11 mouse cellular contexts compared by ENCODE assay signal in genomic region chr5:114575986-114576605, GRCm38 (mm10). TPM values are rescaled to one million over a fixed set of nuclear protein-coding genes. Genes with fewer than 3 reads are reported as not detected.
DNase-seq lines count a peak whose midpoint lies in the region; ATAC-seq and TF ChIP-seq lines count a peak whose summit lies in the region.
"Had no signal": no experiment of that assay in that cellular context is flagged by ENCODE, and none has a peak within 500 bp of the region (broad histone marks: within the 10 kb centered on the region; RNA-seq: fewer than 3 reads in every experiment).

No protein-coding gene starts in this region.

- no peaks in the 10 kb centered on the region for H3K36me3 ChIP-seq in kidney, embryonic 15.5 days
- H3K36me3 ChIP-seq in hindbrain, embryonic 13.5 days: no peaks in the 10 kb centered on the region
- H3K36me3 ChIP-seq in midbrain, postnatal 0 days (ENCODE audit: insufficient read depth, low read length): 0 out of 2 replicates have a peak, but pooled peaks cover 3% of the 10 kb centered on the region
- H3K36me3 ChIP-seq in liver, postnatal 0 days (replicated peaks; ENCODE audit: insufficient read depth, low read length): no peaks in the 10 kb centered on the region
- H3K36me3 ChIP-seq: limb, embryonic 15.5 days had no signal

- WGBS in kidney, embryonic 15.5 days: 79% methylated on average over 16 of the region's 16 CpGs
- WGBS in hindbrain, embryonic 13.5 days: 68% methylated on average over 16 of the region's 16 CpGs
- WGBS in midbrain, postnatal 0 days: 87% methylated on average over 16 of the region's 16 CpGs
- 88% methylated on average over 16 of the region's 16 CpGs for WGBS in liver, postnatal 0 days (ENCODE audit: insufficient replicate concordance)

- H3K9ac ChIP-seq in kidney, embryonic 15.5 days: no peak overlapping the region
- H3K9ac ChIP-seq in hindbrain, embryonic 13.5 days: peak overlapping the region; percentile 63; the same call in 1 of the 2 replicates
- H3K9ac ChIP-seq in midbrain, postnatal 0 days (replicated peaks; ENCODE audit: low read length, poor library complexity, severe bottlenecking): no peak overlapping the region
- H3K9ac ChIP-seq in liver, postnatal 0 days (replicated peaks): no peak overlapping the region
- H3K9ac ChIP-seq: limb, embryonic 15.5 days had no signal

- no peak for TF ChIP-seq POLR2A in brain, embryonic 14.5 days (IDR thresholded peaks at IDR 0.05; ENCODE audit: borderline replicate concordance, extremely low read depth, insufficient read depth, insufficient read length, poor library complexity, severe bottlenecking)

- H3K27ac ChIP-seq in kidney, embryonic 15.5 days: 0 out of 2 replicates have a peak overlapping the region, but pooled peaks have one; percentile 18
- peak overlapping the region; percentile 69 for H3K27ac ChIP-seq in hindbrain, embryonic 13.5 days
- no peak overlapping the region for H3K27ac ChIP-seq in midbrain, postnatal 0 days (ENCODE audit: low read depth, low read length)
- no peak overlapping the region for H3K27ac ChIP-seq in liver, postnatal 0 days (ENCODE audit: low read depth)
- H3K27ac ChIP-seq: limb, embryonic 15.5 days had no signal

- DNase-seq in kidney, adult 18-20 months: no peak
- peak; percentile 76 for DNase-seq in brain, embryonic 14.5 days (ENCODE audit: low read depth)
- DNase-seq in midbrain, postnatal 0 days (ENCODE audit: low spot score): peak; percentile 56
- DNase-seq in liver, postnatal 0 days: no peak
- DNase-seq: embryo, embryonic 11 days; lung, postnatal 10 days had no signal

- H3K27me3 ChIP-seq in kidney, embryonic 15.5 days: peaks cover 12% of the 10 kb centered on the region; the same call in 1 of the 2 replicates
- H3K27me3 ChIP-seq in hindbrain, embryonic 13.5 days: no peaks in the 10 kb centered on the region
- H3K27me3 ChIP-seq in midbrain, postnatal 0 days (ENCODE audit: insufficient read depth, low read length): no peaks in the 10 kb centered on the region
- peaks cover 13% of the 10 kb centered on the region; the same call in 1 of the 2 replicates for H3K27me3 ChIP-seq in liver, postnatal 0 days (ENCODE audit: insufficient read depth, low read length)

- TF ChIP-seq EP300 in liver, postnatal 0 days (IDR thresholded peaks at IDR 0.05; ENCODE audit: low read depth): no peak

- H3K4me1 ChIP-seq in kidney, embryonic 15.5 days: peaks cover 90% of the 10 kb centered on the region
- peaks cover 94% of the 10 kb centered on the region for H3K4me1 ChIP-seq in hindbrain, embryonic 13.5 days (replicated peaks)
- peaks cover 29% of the 10 kb centered on the region for H3K4me1 ChIP-seq in midbrain, postnatal 0 days (ENCODE audit: insufficient read depth, low read length)
- peaks cover 36% of the 10 kb centered on the region for H3K4me1 ChIP-seq in liver, postnatal 0 days (ENCODE audit: insufficient read depth)

- H3K4me3 ChIP-seq in kidney, embryonic 15.5 days (replicated peaks): no peak overlapping the region
- H3K4me3 ChIP-seq in hindbrain, embryonic 13.5 days: no peak overlapping the region
- no peak overlapping the region for H3K4me3 ChIP-seq in midbrain, postnatal 0 days (ENCODE audit: low read depth, low read length)
- H3K4me3 ChIP-seq in liver, postnatal 0 days (ENCODE audit: low read depth, low read length): no peak overlapping the region
- H3K4me3 ChIP-seq: limb, embryonic 15.5 days had no signal

- no peak overlapping the region for H3K4me2 ChIP-seq in kidney, embryonic 15.5 days
- H3K4me2 ChIP-seq in hindbrain, embryonic 13.5 days: peak overlapping the region; percentile 11; the same call in 1 of the 2 replicates
- no peak overlapping the region for H3K4me2 ChIP-seq in midbrain, postnatal 0 days (ENCODE audit: low read depth, low read length, poor library complexity, severe bottlenecking)
- H3K4me2 ChIP-seq in liver, postnatal 0 days (ENCODE audit: low read depth, low read length): no peak overlapping the region
- H3K4me2 ChIP-seq: limb, embryonic 15.5 days had no signal

- ATAC-seq in kidney, embryonic 15.5 days (replicated peaks; ENCODE audit: low FRiP score): no peak
- ATAC-seq in hindbrain, embryonic 13.5 days (ENCODE audit: low FRiP score): no peak
- no peak for ATAC-seq in midbrain, postnatal 0 days (ENCODE audit: low FRiP score)
- no peak for ATAC-seq in erythroblast, adult 5-6 weeks (replicated peaks; ENCODE audit: low FRiP score, poor library complexity, severe bottlenecking)
- no peak for ATAC-seq in inflammation-experienced regulatory T-cells, adult 6 months
- ATAC-seq in liver, postnatal 0 days: no peak

- H3K9me3 ChIP-seq in kidney, embryonic 15.5 days (replicated peaks): no peaks in the 10 kb centered on the region
- no peaks in the 10 kb centered on the region for H3K9me3 ChIP-seq in hindbrain, embryonic 13.5 days
- H3K9me3 ChIP-seq in midbrain, postnatal 0 days (ENCODE audit: low read length): no peaks in the 10 kb centered on the region
- no peaks in the 10 kb centered on the region for H3K9me3 ChIP-seq in liver, postnatal 0 days (ENCODE audit: low read length)
- H3K9me3 ChIP-seq: limb, embryonic 15.5 days had no signal

- no peak for TF ChIP-seq CTCF in brain, embryonic 14.5 days (IDR thresholded peaks at IDR 0.05; ENCODE audit: borderline replicate concordance, extremely low read depth, insufficient read depth, insufficient read length)
- TF ChIP-seq CTCF in midbrain, postnatal 0 days (IDR thresholded peaks at IDR 0.05): no peak
- TF ChIP-seq CTCF in liver, postnatal 0 days (IDR thresholded peaks at IDR 0.05; ENCODE audit: low read depth): no peak

RNA-seq across cellular contexts. Expression of gene Fam222a, which starts 8.3 kb away (rescaled TPM):
- 4.4 and 4.7 TPM in 2 replicates for polyA plus RNA-seq in kidney, embryonic 15.5 days (2015; fragmentation: Nextera tagmentation; extraction: Ambion mirVana)
- polyA plus RNA-seq in brain, embryonic 14.5 days (2012; rRNA removed): 13.6 and 16.6 TPM in 2 replicates
- polyA plus RNA-seq in hindbrain, embryonic 13.5 days (2015; fragmentation: Nextera tagmentation; extraction: Ambion mirVana): 5.8 and 6.4 TPM in 2 replicates
- total RNA-seq in midbrain, postnatal 0 days (2014; rRNA removed): 5.6 and 10.4 TPM in 2 replicates
- polyA plus RNA-seq in midbrain, postnatal 0 days (2015; fragmentation: Nextera tagmentation; extraction: Ambion mirVana): 3.5 and 4.2 TPM in 2 replicates
- 1.2 TPM in 1 of 2 replicates, not detected in the other for total RNA-seq in erythroblast, adult 5-6 weeks (2015; ENCODE audit: low replicate concordance)
- not detected in 2 replicates for total RNA-seq in erythroblast, adult 5-6 weeks (2017; ENCODE audit: low replicate concordance)
- polyA plus RNA-seq in inflammation-experienced regulatory T-cells, adult 6 months (2017; shearing (Covaris generic)): not detected
- polyA plus RNA-seq in liver, postnatal 0 days (2015; fragmentation: Nextera tagmentation; extraction: Ambion mirVana): 0.80 and 1.8 TPM in 2 replicates

Comparison
In these comparisons a context has a peak if more than half of its experiments do, and no peak if none do; other contexts are left out.
1. H3K27ac ChIP-seq: peak in kidney, embryonic 15.5 days (single experiment) and hindbrain, embryonic 13.5 days (single experiment); none in midbrain, postnatal 0 days (single experiment) and liver, postnatal 0 days (single experiment).
2. DNase-seq: peak in brain, embryonic 14.5 days (single experiment) and midbrain, postnatal 0 days (single experiment); none in kidney, adult 18-20 months (single experiment) and liver, postnatal 0 days (single experiment).